In genomic region chr6:52273656-52274280, GRCm38 (mm10) we compare ENCODE assay signal across 19 mouse cellular contexts. TPM values are rescaled to one million over a fixed set of nuclear protein-coding genes. Genes with fewer than 3 reads are reported as not detected.
A peak's percentile ranks its signal among the peaks of the same experiment; 100 is the strongest.
DNase-seq lines count a peak whose midpoint lies in the region; ATAC-seq lines count a peak whose summit lies in the region.
"Had no signal": no experiment of that assay in that cellular context is flagged by ENCODE, and none has a peak within 500 bp of the region (broad histone marks: within the 10 kb centered on the region; RNA-seq: fewer than 3 reads in every experiment).

No protein-coding gene starts in this region.

- peaks cover 8% of the 10 kb centered on the region; the same call in 1 of the 2 replicates for H3K4me1 ChIP-seq in heart, embryonic 10.5 days
- H3K4me1 ChIP-seq in limb, embryonic 13.5 days = peaks cover 59% of the 10 kb centered on the region
- H3K4me1 ChIP-seq: lung, embryonic 15.5 days had no signal

- H3K4me3 ChIP-seq in heart, embryonic 10.5 days = peak overlapping the region; percentile 29
- peak overlapping the region; percentile 26 for H3K4me3 ChIP-seq in limb, embryonic 13.5 days
- H3K4me3 ChIP-seq: lung, embryonic 15.5 days had no signal

- 1% methylated on average over 22 of the region's 22 CpGs for whole genome bisulfite sequencing in heart, embryonic 10.5 days
- whole genome bisulfite sequencing in limb, embryonic 13.5 days = 12% methylated on average over 22 of the region's 22 CpGs

- no peak for DNase-seq in heart, embryonic 10.5 days (ENCODE audit: low spot score)
- no peak for DNase-seq in heart, adult 18-20 months
- DNase-seq in kidney, postnatal 10 days = peak; percentile 22
- DNase-seq in kidney, postnatal 14 days = no peak
- peak; percentile 43 for DNase-seq in ZHBTc4 (ENCODE audit: low read depth, low spot score)
- DNase-seq in natural killer cell, adult 2 months (ENCODE audit: low spot score in 2 of 2) = no peak
- no peak for DNase-seq in lung, postnatal 10 days
- DNase-seq: cerebellum, adult 18-20 months; kidney, adult 8-10 months; layer of hippocampus, adult 9-11 months; left cerebral cortex, postnatal 4 days; right cerebral cortex, postnatal 14 days; thymus, postnatal 14 days had no signal

- no peaks in the 10 kb centered on the region for H3K9me3 ChIP-seq in heart, embryonic 10.5 days
- no peaks in the 10 kb centered on the region; the same call in 1 of the 2 replicates for H3K9me3 ChIP-seq in limb, embryonic 13.5 days

- H3K36me3 ChIP-seq in heart, embryonic 10.5 days = no peaks in the 10 kb centered on the region
- no peaks in the 10 kb centered on the region for H3K36me3 ChIP-seq in limb, embryonic 13.5 days
- H3K36me3 ChIP-seq: lung, embryonic 15.5 days had no signal

- ATAC-seq in limb, embryonic 13.5 days (ENCODE audit: low FRiP score, low read depth) = no peak; the same call in 1 of the 2 replicates

- H3K27me3 ChIP-seq in heart, embryonic 10.5 days (ENCODE audit: insufficient read depth, poor library complexity, severe bottlenecking) = peaks cover 93% of the 10 kb centered on the region
- peaks cover 87% of the 10 kb centered on the region for H3K27me3 ChIP-seq in limb, embryonic 13.5 days

- peak overlapping the region; percentile 56 for H3K4me2 ChIP-seq in limb, embryonic 13.5 days (replicated peaks)
- H3K4me2 ChIP-seq: lung, embryonic 15.5 days had no signal

- H3K9ac ChIP-seq in limb, embryonic 13.5 days = peak overlapping the region; percentile 59
- H3K9ac ChIP-seq: lung, embryonic 15.5 days had no signal

- H3K27ac ChIP-seq in heart, embryonic 10.5 days = no peak overlapping the region
- H3K27ac ChIP-seq in limb, embryonic 13.5 days = no peak overlapping the region
- H3K27ac ChIP-seq: lung, embryonic 15.5 days had no signal

RNA-seq across cellular contexts. Expression of gene Hoxa13, which starts 13.1 kb away (rescaled TPM):
- not detected in 2 replicates for polyA plus RNA-seq in heart, embryonic 10.5 days (2016; fragmentation: Nextera tagmentation; extraction: Ambion mirVana)
- total RNA-seq in heart, adult 18-20 months (2021) = not detected
- polyA plus RNA-seq in limb, embryonic 13.5 days (2015; fragmentation: Nextera tagmentation; extraction: Ambion mirVana) = 24.5 and 27.7 TPM in 2 replicates
- total RNA-seq: left cerebral cortex, postnatal 4 days; midbrain, postnatal 0 days had no signal
- polyA plus RNA-seq: embryonic facial prominence, embryonic 11.5 days; heart, embryonic 16.5 days; lung, embryonic 15.5 days; midbrain, postnatal 0 days had no signal

RNA-seq across cellular contexts. Expression of gene Hoxa11, which starts 28.2 kb away (rescaled TPM):
- polyA plus RNA-seq in heart, embryonic 10.5 days (2016; fragmentation: Nextera tagmentation; extraction: Ambion mirVana) = 0.06 and 1.7 TPM in 2 replicates
- total RNA-seq in heart, adult 18-20 months (2021) = not detected
- 44.5 and 55.0 TPM in 2 replicates for polyA plus RNA-seq in limb, embryonic 13.5 days (2015; fragmentation: Nextera tagmentation; extraction: Ambion mirVana)
- total RNA-seq: left cerebral cortex, postnatal 4 days; midbrain, postnatal 0 days had no signal
- polyA plus RNA-seq: embryonic facial prominence, embryonic 11.5 days; heart, embryonic 16.5 days; lung, embryonic 15.5 days; midbrain, postnatal 0 days had no signal

RNA-seq across cellular contexts. Expression of gene Hoxa10, which starts 33.1 kb away (rescaled TPM):
- 0.30 and 3.6 TPM in 2 replicates for polyA plus RNA-seq in heart, embryonic 10.5 days (2016; fragmentation: Nextera tagmentation; extraction: Ambion mirVana)
- not detected for total RNA-seq in heart, adult 18-20 months (2021)
- polyA plus RNA-seq in limb, embryonic 13.5 days (2015; fragmentation: Nextera tagmentation; extraction: Ambion mirVana) = 191 and 207 TPM in 2 replicates
- total RNA-seq: left cerebral cortex, postnatal 4 days; midbrain, postnatal 0 days had no signal
- polyA plus RNA-seq: embryonic facial prominence, embryonic 11.5 days; heart, embryonic 16.5 days; midbrain, postnatal 0 days had no signal

RNA-seq across cellular contexts. Expression of gene Evx1, which starts 39.5 kb away (rescaled TPM):
- polyA plus RNA-seq in heart, embryonic 10.5 days (2016; fragmentation: Nextera tagmentation; extraction: Ambion mirVana) = 0.10 TPM in 1 of 2 replicates, not detected in the other
- total RNA-seq in heart, adult 18-20 months (2021) = not detected
- 0.89 and 1.4 TPM in 2 replicates for polyA plus RNA-seq in limb, embryonic 13.5 days (2015; fragmentation: Nextera tagmentation; extraction: Ambion mirVana)
- total RNA-seq: gastrocnemius, adult 8-10 months; left cerebral cortex, postnatal 4 days had no signal
- polyA plus RNA-seq: heart, embryonic 16.5 days had no signal

RNA-seq across cellular contexts. Expression of gene Hoxa9, which starts 42.9 kb away (rescaled TPM):
- polyA plus RNA-seq in heart, embryonic 10.5 days (2016; fragmentation: Nextera tagmentation; extraction: Ambion mirVana) = 0.37 and 5.6 TPM in 2 replicates
- not detected for total RNA-seq in heart, adult 18-20 months (2021)
- 58.3 and 63.5 TPM in 2 replicates for polyA plus RNA-seq in limb, embryonic 13.5 days (2015; fragmentation: Nextera tagmentation; extraction: Ambion mirVana)
- total RNA-seq: left cerebral cortex, postnatal 4 days; midbrain, postnatal 0 days had no signal
- polyA plus RNA-seq: midbrain, postnatal 0 days had no signal

Comparison
In these comparisons a context has a peak if more than half of its experiments do, and no peak if none do; other contexts are left out.
1. DNase-seq: peak in kidney, postnatal 10 days (single experiment) and ZHBTc4 (single experiment); none in heart, embryonic 10.5 days (single experiment), heart, adult 18-20 months (0 of 2), kidney, postnatal 14 days (single experiment), natural killer cell, adult 2 months (0 of 2) and lung, postnatal 10 days (single experiment).
2. RNA of gene Hoxa13, which starts 13.1 kb away (polyA plus RNA-seq): 24.5 to 27.7 TPM in limb, embryonic 13.5 days; not detected in heart, embryonic 10.5 days; every median in the first group is over 10 times any median in the second.
3. RNA of gene Hoxa11, which starts 28.2 kb away (polyA plus RNA-seq): 44.5 to 55.0 TPM in limb, embryonic 13.5 days; 0.06 to 1.7 TPM in heart, embryonic 10.5 days; every median in the first group is over 10 times any median in the second.
4. RNA of gene Hoxa10, which starts 33.1 kb away (polyA plus RNA-seq): 191 to 207 TPM in limb, embryonic 13.5 days; 0.30 to 3.6 TPM in heart, embryonic 10.5 days; every median in the first group is over 10 times any median in the second.